Mouse (Mus musculus): ENCODE results near the gene Ulk4.

- TF ChIP-seq CTCF (IDR thresholded peaks at IDR 0.05) (no peak), POLR2A (IDR thresholded peaks at IDR 0.05; ENCODE audit: insufficient read depth, low read depth, low read length) (no peak), EP300 (IDR thresholded peaks at IDR 0.05; ENCODE audit: insufficient read depth, low read depth, low read length) (no peak)
Observed at GRCm38 (mm10) chr9:121071050-121071449, 205.9 kb downstream of the Ulk4 start.
